Mouse (Mus musculus) myocyte (in vitro differentiated cells): ENCODE data around the gene Rgs6.

Source experiments
- CEBPB ChIP-seq: IDR thresholded peaks from 2 replicates; pipeline ENCODE4 v1.6.1; 2011; ENCODE audit warnings: mild to moderate bottlenecking, moderate library complexity; ENCODE audit not compliant: poor library complexity, insufficient read depth, severe bottlenecking
- MAX ChIP-seq: IDR thresholded peaks from one replicate; pipeline ENCODE4 v1.6.1; 2011; ENCODE audit warnings: low read depth, mild to moderate bottlenecking, control low read depth
- MYOD1 ChIP-seq, 3 experiments: IDR thresholded peaks; one replicate each; pipeline ENCODE4 v1.6.1; 2011; ENCODE audit warnings: control low read depth in 2 of 3, low read depth in 2 of 3, mild to moderate bottlenecking in 2 of 3, moderate library complexity in 1 of 3; ENCODE audit not compliant: insufficient read length in 2 of 3, control insufficient read depth in 1 of 3
- MYOG ChIP-seq, 3 experiments: IDR thresholded peaks; one replicate each; pipeline ENCODE4 v1.6.1; 2011; ENCODE audit warnings: control low read depth in 2 of 3, low read depth in 2 of 3, mild to moderate bottlenecking in 2 of 3; ENCODE audit not compliant: insufficient read length in 2 of 3, control insufficient read depth in 1 of 3, insufficient read depth in 1 of 3
- POLR2A ChIP-seq: IDR thresholded peaks from one replicate; pipeline ENCODE4 v1.6.1; 2011; ENCODE audit warnings: low read depth, mild to moderate bottlenecking, control low read depth, moderate library complexity; ENCODE audit not compliant: insufficient read length
- POLR2AphosphoS2 ChIP-seq: IDR thresholded peaks from one replicate; pipeline ENCODE4 v1.6.1; 2011; ENCODE audit warnings: low read depth, control low read depth; ENCODE audit not compliant: insufficient read length
- REST ChIP-seq: IDR thresholded peaks from one replicate; pipeline ENCODE4 v1.6.1; 2011; ENCODE audit warnings: mild to moderate bottlenecking, control low read depth, moderate library complexity; ENCODE audit not compliant: insufficient read depth, insufficient read length
- TCF12 ChIP-seq: IDR thresholded peaks from one replicate; pipeline ENCODE4 v1.6.1; 2011; ENCODE audit warnings: mild to moderate bottlenecking, control low read depth; ENCODE audit not compliant: poor library complexity, insufficient read depth, severe bottlenecking
- TCF3 ChIP-seq: IDR thresholded peaks from one replicate; pipeline ENCODE4 v1.6.1; 2011; ENCODE audit warnings: low read depth, control low read depth; ENCODE audit not compliant: insufficient read length
- USF1 ChIP-seq: IDR thresholded peaks from one replicate; pipeline ENCODE4 v1.6.1; 2011; ENCODE audit warnings: low read depth, mild to moderate bottlenecking, control low read depth, moderate library complexity

GRCm38 (mm10) chr12:83127955-83128354 is 539.9 kb downstream of the Rgs6 start:
- TF ChIP-seq POLR2A (no peak), MYOG (IDR thresholded peaks at IDR 0.05; ENCODE audit: control insufficient read depth in 1 of 3, insufficient read depth in 1 of 3, insufficient read length in 2 of 3, low read depth in 2 of 3) (no peak), CEBPB (no peak), MYOD1 (IDR thresholded peaks at IDR 0.05; ENCODE audit: control insufficient read depth in 1 of 3, insufficient read length in 2 of 3, low read depth in 2 of 3) (no peak), TCF12 (no peak), USF1 (no peak), REST (no peak), TCF3 (no peak), MAX (no peak), POLR2AphosphoS2 (no peak)
